Mouse (Mus musculus): ENCODE measurements at regions not wholly inside any gene's neighbourhood (a gene's known extent, or its start where the extent isn't known, plus 50 kb on each side); places are given as distances from the start of the nearest gene placed in this dataset.

DNA sequence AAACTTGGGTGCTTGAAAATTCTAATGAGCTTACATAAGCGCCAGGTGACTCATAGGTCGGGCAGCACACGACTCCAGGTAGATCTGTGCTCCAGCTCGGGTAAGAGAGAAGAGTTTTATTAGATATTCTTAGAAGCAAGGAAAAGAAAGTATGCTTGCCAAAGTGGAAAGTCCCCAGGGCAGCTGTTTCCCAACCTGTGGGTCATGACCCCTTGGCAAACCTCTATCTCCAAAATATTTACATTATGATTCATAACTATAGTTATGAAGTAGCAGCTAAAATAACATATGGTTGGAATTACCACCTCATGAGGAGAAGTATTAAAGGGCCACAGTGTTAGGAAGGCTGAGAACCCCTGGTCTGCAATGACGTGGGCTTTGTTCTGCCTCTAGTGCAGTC lies 206.4 kb downstream of the Rpap3 start:
- no peak for TF ChIP-seq CTCF (IDR thresholded peaks at IDR 0.05; ENCODE audit: insufficient read depth, low read depth, low read length)
- no peak for TF ChIP-seq POLR2A (IDR thresholded peaks at IDR 0.05; ENCODE audit: insufficient read depth, low read depth, low read length)
